Mouse (Mus musculus) myocyte (in vitro differentiated cells): ENCODE data around the gene Emcn. TPM values are rescaled to one million over a fixed set of nuclear protein-coding genes. Genes with fewer than 3 reads are reported as not detected.

Experiments used
- H3K27me3 ChIP-seq: one replicate; pipeline ENCODE4 v1.6.1; 2011; ENCODE audit not compliant: control insufficient read depth, insufficient read depth, insufficient read length
- H3K36me3 ChIP-seq: one replicate; pipeline ENCODE4 v1.6.1; 2011; ENCODE audit not compliant: control insufficient read depth, insufficient read depth
- H3K4me2 ChIP-seq: one replicate; pipeline ENCODE4 v1.6.1; 2011; ENCODE audit warnings: low read depth, control low read depth
- H3K4me3 ChIP-seq: one replicate; pipeline ENCODE4 v1.5.1; 2011; ENCODE audit warnings: mild to moderate bottlenecking, control low read depth, moderate library complexity
- H3K79me2 ChIP-seq: one replicate; pipeline ENCODE4 v1.6.1; 2011; ENCODE audit not compliant: control insufficient read depth, insufficient read depth
- H3ac ChIP-seq: one replicate; pipeline ENCODE4 v1.6.1; 2011; ENCODE audit not compliant: control insufficient read depth, insufficient read length
- CEBPB ChIP-seq: IDR thresholded peaks from 2 replicates; pipeline ENCODE4 v1.6.1; 2011; ENCODE audit warnings: mild to moderate bottlenecking, moderate library complexity; ENCODE audit not compliant: poor library complexity, insufficient read depth, severe bottlenecking
- E2F4 ChIP-seq: IDR thresholded peaks from one replicate; pipeline ENCODE4 v1.6.1; 2011; ENCODE audit warnings: mild to moderate bottlenecking, control low read depth, moderate library complexity; ENCODE audit not compliant: insufficient read depth
- MAX ChIP-seq: IDR thresholded peaks from one replicate; pipeline ENCODE4 v1.6.1; 2011; ENCODE audit warnings: low read depth, mild to moderate bottlenecking, control low read depth
- MYOD1 ChIP-seq, 3 experiments: IDR thresholded peaks; one replicate each; pipeline ENCODE4 v1.6.1; 2011; ENCODE audit warnings: control low read depth in 2 of 3, low read depth in 2 of 3, mild to moderate bottlenecking in 2 of 3, moderate library complexity in 1 of 3; ENCODE audit not compliant: insufficient read length in 2 of 3, control insufficient read depth in 1 of 3
- MYOG ChIP-seq, 3 experiments: IDR thresholded peaks; one replicate each; pipeline ENCODE4 v1.6.1; 2011; ENCODE audit warnings: control low read depth in 2 of 3, low read depth in 2 of 3, mild to moderate bottlenecking in 2 of 3; ENCODE audit not compliant: insufficient read length in 2 of 3, control insufficient read depth in 1 of 3, insufficient read depth in 1 of 3
- POLR2A ChIP-seq: IDR thresholded peaks from one replicate; pipeline ENCODE4 v1.6.1; 2011; ENCODE audit warnings: low read depth, mild to moderate bottlenecking, control low read depth, moderate library complexity; ENCODE audit not compliant: insufficient read length
- POLR2AphosphoS2 ChIP-seq: IDR thresholded peaks from one replicate; pipeline ENCODE4 v1.6.1; 2011; ENCODE audit warnings: low read depth, control low read depth; ENCODE audit not compliant: insufficient read length
- REST ChIP-seq: IDR thresholded peaks from one replicate; pipeline ENCODE4 v1.6.1; 2011; ENCODE audit warnings: mild to moderate bottlenecking, control low read depth, moderate library complexity; ENCODE audit not compliant: insufficient read depth, insufficient read length
- SRF ChIP-seq: IDR thresholded peaks from one replicate; pipeline ENCODE4 v1.6.1; 2011; ENCODE audit warnings: low read depth; ENCODE audit not compliant: control insufficient read depth, insufficient read length
- TCF12 ChIP-seq: IDR thresholded peaks from one replicate; pipeline ENCODE4 v1.6.1; 2011; ENCODE audit warnings: mild to moderate bottlenecking, control low read depth; ENCODE audit not compliant: poor library complexity, insufficient read depth, severe bottlenecking
- TCF3 ChIP-seq: IDR thresholded peaks from one replicate; pipeline ENCODE4 v1.6.1; 2011; ENCODE audit warnings: low read depth, control low read depth; ENCODE audit not compliant: insufficient read length
- USF1 ChIP-seq: IDR thresholded peaks from one replicate; pipeline ENCODE4 v1.6.1; 2011; ENCODE audit warnings: low read depth, mild to moderate bottlenecking, control low read depth, moderate library complexity
- polyA plus RNA-seq: library from polyadenylated mRNA; unstranded; fragments of >200 nt; fragmentation: generic; extraction: Trizol; gene quantifications from one replicate; pipeline ENCODE4 v1.2.1, GENCODE M21; 2012; ENCODE audit warnings: missing spikeins

The Emcn gene
- polyA plus RNA-seq, 1 experiment = not detected

- Histone ChIP-seq H3K27me3 (no peaks in the 10 kb centered on the region), H3K4me2 (no peak overlapping the region), H3K79me2 (no peaks in the 10 kb centered on the region), H3K36me3 (no peaks in the 10 kb centered on the region), H3ac (no peak overlapping the region), H3K4me3 (no peak overlapping the region)
- TF ChIP-seq SRF (no peak), MYOD1 (IDR thresholded peaks at IDR 0.05; ENCODE audit: control insufficient read depth in 1 of 3, insufficient read length in 2 of 3, low read depth in 2 of 3) (no peak), POLR2A (no peak), MAX (no peak)
Measured at GRCm38 (mm10) chr3:137335957-137336356, 4.9 kb upstream of the Emcn start.

DNA sequence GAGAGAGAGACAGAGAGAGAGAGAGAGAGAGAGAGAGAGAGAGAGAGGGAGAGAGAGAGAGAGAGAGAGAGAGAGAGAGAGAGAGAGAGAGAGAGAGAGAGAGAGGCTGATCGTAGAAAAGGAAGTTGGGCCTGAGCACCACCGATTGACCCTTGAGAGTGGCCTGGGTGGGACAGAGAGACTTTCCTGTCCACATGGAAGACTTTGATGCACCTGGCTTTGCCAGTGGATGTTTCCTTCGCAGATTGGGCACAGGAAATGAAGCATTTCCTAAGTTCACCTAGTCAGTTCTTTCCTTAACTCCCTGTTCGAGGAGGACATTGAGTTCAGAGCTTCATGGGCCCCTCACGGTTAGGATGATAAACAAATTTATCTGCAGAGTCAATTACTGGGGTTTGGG is 2.6 kb downstream of the Emcn start:
- Histone ChIP-seq H3ac (no peak overlapping the region), H3K4me3 (no peak overlapping the region), H3K4me2 (no peak overlapping the region), H3K27me3 (no peaks in the 10 kb centered on the region), H3K36me3 (no peaks in the 10 kb centered on the region), H3K79me2 (no peaks in the 10 kb centered on the region)
- no peak for TF ChIP-seq TCF12
- no peak for TF ChIP-seq SRF
- TF ChIP-seq MYOG (IDR thresholded peaks at IDR 0.05; ENCODE audit: control insufficient read depth in 1 of 3, insufficient read depth in 1 of 3, insufficient read length in 2 of 3, low read depth in 2 of 3) = no peak
- no peak for TF ChIP-seq POLR2AphosphoS2
- TF ChIP-seq POLR2A = no peak
- no peak for TF ChIP-seq TCF3
- no peak for TF ChIP-seq MYOD1 (IDR thresholded peaks at IDR 0.05; ENCODE audit: control insufficient read depth in 1 of 3, insufficient read length in 2 of 3, low read depth in 2 of 3)
- TF ChIP-seq REST = no peak
- no peak for TF ChIP-seq MAX
- no peak for TF ChIP-seq E2F4
- no peak for TF ChIP-seq CEBPB

DNA sequence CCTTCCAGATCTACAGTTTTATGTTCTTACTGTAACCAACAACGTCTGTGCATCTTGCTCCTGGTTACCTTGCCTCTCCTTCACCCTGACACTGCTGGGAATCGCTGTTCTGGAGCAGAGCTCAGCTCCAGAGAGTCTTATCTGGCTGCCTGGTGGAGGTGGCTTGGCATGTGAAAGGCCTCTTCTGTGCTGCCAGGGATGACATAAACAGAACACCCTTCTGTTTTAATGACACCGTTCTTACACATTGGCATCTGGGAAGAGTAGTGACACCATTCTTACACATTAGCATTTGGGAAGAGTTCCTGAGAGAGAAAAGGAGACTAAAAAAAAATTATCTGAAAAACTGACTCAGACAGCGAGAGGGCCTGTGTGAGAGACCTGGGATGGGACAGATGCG is 11.0 kb downstream of the Emcn start:
- Histone ChIP-seq H3K36me3 (no peaks in the 10 kb centered on the region), H3K4me3 (no peak overlapping the region), H3ac (no peak overlapping the region), H3K4me2 (no peak overlapping the region), H3K79me2 (no peaks in the 10 kb centered on the region), H3K27me3 (no peaks in the 10 kb centered on the region)
- TF ChIP-seq CEBPB (no peak), MYOG (IDR thresholded peaks at IDR 0.05; ENCODE audit: control insufficient read depth in 1 of 3, insufficient read depth in 1 of 3, insufficient read length in 2 of 3, low read depth in 2 of 3) (no peak), USF1 (no peak), TCF3 (no peak), TCF12 (no peak), REST (no peak), E2F4 (no peak), MAX (no peak), SRF (no peak), POLR2A (no peak), MYOD1 (IDR thresholded peaks at IDR 0.05; ENCODE audit: control insufficient read depth in 1 of 3, insufficient read length in 2 of 3, low read depth in 2 of 3) (no peak), POLR2AphosphoS2 (no peak)

- Histone ChIP-seq H3K4me3 (no peak overlapping the region), H3K36me3 (no peaks in the 10 kb centered on the region), H3K27me3 (no peaks in the 10 kb centered on the region), H3ac (no peak overlapping the region), H3K79me2 (no peaks in the 10 kb centered on the region), H3K4me2 (no peak overlapping the region)
- no peak for TF ChIP-seq USF1
- no peak for TF ChIP-seq MYOG (IDR thresholded peaks at IDR 0.05; ENCODE audit: control insufficient read depth in 1 of 3, insufficient read depth in 1 of 3, insufficient read length in 2 of 3, low read depth in 2 of 3)
- no peak for TF ChIP-seq CEBPB
- TF ChIP-seq REST = no peak
- TF ChIP-seq POLR2A = no peak
- TF ChIP-seq SRF = no peak
Measured at GRCm38 (mm10) chr3:137356697-137357096, 15.8 kb downstream of the Emcn start.

GRCm38 (mm10) chr3:137367123-137367825 is 26.4 kb downstream of the Emcn start:
- Histone ChIP-seq H3ac (no peak overlapping the region), H3K79me2 (no peaks in the 10 kb centered on the region)
- TF ChIP-seq POLR2AphosphoS2 = no peak
- no peak for TF ChIP-seq TCF3
- TF ChIP-seq TCF12 = no peak
- no peak for TF ChIP-seq SRF
- TF ChIP-seq REST = no peak
- no peak for TF ChIP-seq MYOD1 (IDR thresholded peaks at IDR 0.05; ENCODE audit: control insufficient read depth in 1 of 3, insufficient read length in 2 of 3, low read depth in 2 of 3)
- TF ChIP-seq E2F4 = no peak
- TF ChIP-seq MAX = no peak
- TF ChIP-seq USF1 = no peak
- TF ChIP-seq POLR2A = no peak
- no peak for TF ChIP-seq CEBPB
- TF ChIP-seq MYOG (IDR thresholded peaks at IDR 0.05; ENCODE audit: control insufficient read depth in 1 of 3, insufficient read depth in 1 of 3, insufficient read length in 2 of 3, low read depth in 2 of 3) = no peak

More at GRCm38 (mm10) chr3:137367123-137367825, 26.4 kb downstream of the Emcn start:
- Histone ChIP-seq H3K4me3 (no peak overlapping the region), H3K27me3 (no peaks in the 10 kb centered on the region), H3K4me2 (no peak overlapping the region), H3K36me3 (no peaks in the 10 kb centered on the region)
